ENCODE assay signal across 14 mouse cellular contexts in the genomic region with DNA sequence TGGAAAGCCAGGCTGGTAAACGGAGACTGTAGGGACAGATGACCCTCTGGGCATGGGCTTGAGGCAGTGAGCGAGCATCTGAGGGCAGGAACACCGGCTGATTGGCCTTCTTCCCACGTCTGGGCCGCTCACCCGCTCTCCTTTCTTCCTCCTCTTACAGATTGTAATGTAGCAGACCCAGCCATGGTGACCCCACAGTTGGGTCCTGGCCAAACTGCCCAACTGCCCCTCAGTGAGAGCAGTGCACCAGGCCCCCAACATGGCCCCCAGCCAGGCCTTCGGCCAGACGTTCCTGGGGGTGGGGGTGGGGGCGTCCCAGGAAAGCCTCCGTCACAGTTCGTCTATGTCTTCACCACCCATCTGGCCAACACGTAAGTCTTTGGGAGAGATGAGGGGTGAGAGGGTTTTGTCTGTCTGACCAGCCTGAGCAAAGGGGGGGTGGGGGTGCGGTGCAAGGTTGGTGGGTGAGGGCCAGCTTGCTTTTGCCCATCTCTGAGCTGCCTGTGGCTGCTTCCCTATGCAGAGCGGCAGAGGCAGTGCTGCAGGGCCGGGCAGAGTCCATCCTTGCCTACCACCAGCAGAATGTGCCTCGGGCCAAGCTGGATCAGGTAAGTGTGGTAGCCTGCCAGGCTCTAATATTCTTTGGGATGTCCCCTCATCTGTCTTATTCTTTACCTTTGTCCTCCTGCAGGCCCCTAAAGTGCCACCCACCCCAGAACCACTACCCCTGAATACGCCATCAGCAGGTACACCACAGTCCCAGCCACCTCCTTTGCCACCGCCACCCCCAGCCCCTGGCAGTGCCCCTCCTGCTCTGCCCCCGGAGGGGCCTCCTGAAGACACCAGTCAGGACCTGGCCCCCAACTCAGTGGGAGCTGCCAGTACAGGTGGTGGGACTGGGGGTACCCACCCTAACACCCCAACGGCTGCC. TPM values are rescaled to one million over a fixed set of nuclear protein-coding genes. Genes with fewer than 3 reads are reported as not detected.
A peak's percentile ranks its signal among the peaks of the same experiment; 100 is the strongest.
DNase-seq lines count a peak whose midpoint lies in the region; ATAC-seq lines count a peak whose summit lies in the region.
"Had no signal": no experiment of that assay in that cellular context is flagged by ENCODE, and none has a peak within 500 bp of the region (broad histone marks: within the 10 kb centered on the region; RNA-seq: fewer than 3 reads in every experiment).

No protein-coding gene starts in this region.

- H3K36me3 ChIP-seq in heart, embryonic 11.5 days (ENCODE audit: control insufficient read depth, insufficient read depth, low read length), result peaks cover 27% of the 10 kb centered on the region
- peaks cover 77% of the 10 kb centered on the region for H3K36me3 ChIP-seq in heart, embryonic 12.5 days
- H3K36me3 ChIP-seq in midbrain, embryonic 10.5 days, result peaks cover 59% of the 10 kb centered on the region
- peaks cover 18% of the 10 kb centered on the region for H3K36me3 ChIP-seq in midbrain, embryonic 11.5 days (ENCODE audit: control insufficient read depth, insufficient read depth, low read length)

- H3K27ac ChIP-seq in heart, embryonic 11.5 days (ENCODE audit: low read depth, low read length), result no peak overlapping the region
- H3K27ac ChIP-seq in heart, embryonic 12.5 days (ENCODE audit: poor library complexity, severe bottlenecking), result no peak overlapping the region
- H3K27ac ChIP-seq in midbrain, embryonic 10.5 days (replicated peaks), result no peak overlapping the region
- H3K27ac ChIP-seq in midbrain, embryonic 11.5 days (ENCODE audit: low read depth, low read length), result no peak overlapping the region
- H3K27ac ChIP-seq: heart, embryonic 15.5 days; midbrain, embryonic 12.5 days had no signal

- no peak overlapping the region for H3K4me2 ChIP-seq in heart, embryonic 11.5 days
- no peak overlapping the region for H3K4me2 ChIP-seq in heart, embryonic 12.5 days
- no peak overlapping the region for H3K4me2 ChIP-seq in midbrain, embryonic 11.5 days
- H3K4me2 ChIP-seq: heart, embryonic 15.5 days; midbrain, embryonic 12.5 days had no signal

- H3K9me3 ChIP-seq in heart, embryonic 11.5 days (replicated peaks; ENCODE audit: control insufficient read depth, low read length), result no peaks in the 10 kb centered on the region
- H3K9me3 ChIP-seq in heart, embryonic 12.5 days (replicated peaks), result no peaks in the 10 kb centered on the region
- H3K9me3 ChIP-seq in midbrain, embryonic 10.5 days (replicated peaks), result no peaks in the 10 kb centered on the region
- no peaks in the 10 kb centered on the region for H3K9me3 ChIP-seq in midbrain, embryonic 11.5 days (ENCODE audit: control insufficient read depth, low read length)
- H3K9me3 ChIP-seq: heart, embryonic 15.5 days; midbrain, embryonic 12.5 days had no signal

- no peaks in the 10 kb centered on the region for H3K27me3 ChIP-seq in heart, embryonic 11.5 days (ENCODE audit: control insufficient read depth, insufficient read depth, low read length)
- H3K27me3 ChIP-seq in heart, embryonic 12.5 days (replicated peaks), result no peaks in the 10 kb centered on the region
- peaks cover 30% of the 10 kb centered on the region for H3K27me3 ChIP-seq in midbrain, embryonic 10.5 days (ENCODE audit: low read depth, poor library complexity, severe bottlenecking)
- H3K27me3 ChIP-seq in midbrain, embryonic 11.5 days (ENCODE audit: control insufficient read depth, insufficient read depth, low read length), result no peaks in the 10 kb centered on the region
- H3K27me3 ChIP-seq: heart, embryonic 15.5 days had no signal

- H3K4me1 ChIP-seq in heart, embryonic 11.5 days (ENCODE audit: control insufficient read depth, insufficient read depth, low read length), result peaks cover 37% of the 10 kb centered on the region
- peaks cover 51% of the 10 kb centered on the region for H3K4me1 ChIP-seq in heart, embryonic 12.5 days (replicated peaks)
- H3K4me1 ChIP-seq in midbrain, embryonic 10.5 days, result peaks cover 39% of the 10 kb centered on the region
- peaks cover 6% of the 10 kb centered on the region for H3K4me1 ChIP-seq in midbrain, embryonic 11.5 days (ENCODE audit: control insufficient read depth, insufficient read depth, low read length)

- DNase-seq in midbrain, embryonic 10.5 days (ENCODE audit: low spot score), result no peak
- no peak for DNase-seq in midbrain, embryonic 11.5 days (ENCODE audit: low spot score, missing footprints)
- DNase-seq in cerebellum, postnatal 36 days, result peak; percentile 12 to 37
- peak; percentile 14 to 46 for DNase-seq in kidney, postnatal 4 days
- no peak for DNase-seq in left cerebral cortex, adult 9 months (ENCODE audit: low spot score in 2 of 2)
- DNase-seq: adrenal gland, adult 8-10 months; spleen, adult 18-20 months; thymus, postnatal 25 days had no signal

- no peak for ATAC-seq in heart, embryonic 11.5 days (replicated peaks; ENCODE audit: insufficient number of reproducible peaks, low FRiP score, low TSS enrichment)
- no peak for ATAC-seq in heart, embryonic 12.5 days (ENCODE audit: insufficient number of reproducible peaks, low FRiP score)
- no peak for ATAC-seq in midbrain, embryonic 11.5 days (ENCODE audit: low FRiP score)

- H3K9ac ChIP-seq in heart, embryonic 11.5 days (ENCODE audit: low read depth, low read length), result 0 out of 2 replicates have a peak overlapping the region, but pooled peaks have one; percentile 34
- no peak overlapping the region for H3K9ac ChIP-seq in heart, embryonic 12.5 days
- H3K9ac ChIP-seq in midbrain, embryonic 11.5 days (ENCODE audit: low read length), result no peak overlapping the region
- H3K9ac ChIP-seq: heart, embryonic 15.5 days; midbrain, embryonic 12.5 days had no signal

- H3K4me3 ChIP-seq in heart, embryonic 11.5 days (ENCODE audit: low read depth, low read length), result no peak overlapping the region
- no peak overlapping the region for H3K4me3 ChIP-seq in heart, embryonic 12.5 days
- peak overlapping the region; percentile 18; the same call in 1 of the 2 replicates for H3K4me3 ChIP-seq in midbrain, embryonic 10.5 days
- H3K4me3 ChIP-seq in midbrain, embryonic 11.5 days (ENCODE audit: low read depth, low read length), result no peak overlapping the region
- H3K4me3 ChIP-seq: heart, embryonic 15.5 days; midbrain, embryonic 12.5 days had no signal

- 76% methylated on average over 20 of the region's 20 CpGs for WGBS in heart, embryonic 11.5 days (ENCODE audit: insufficient replicate concordance)
- 78% methylated on average over 20 of the region's 20 CpGs for WGBS in heart, embryonic 12.5 days
- WGBS in midbrain, embryonic 10.5 days, result 82% methylated on average over 20 of the region's 20 CpGs
- 84% methylated on average over 20 of the region's 20 CpGs for WGBS in midbrain, embryonic 11.5 days

RNA-seq across cellular contexts. Expression of gene Bcl9l, which starts 22.5 kb away (rescaled TPM):
- 8.7 and 9.3 TPM in 2 replicates for polyA plus RNA-seq in heart, embryonic 11.5 days (2014; fragmentation: Nextera tagmentation; extraction: Ambion mirVana)
- 11.3 and 12.3 TPM in 2 replicates for polyA plus RNA-seq in heart, embryonic 12.5 days (2016; fragmentation: Nextera tagmentation; extraction: Ambion mirVana)
- 3.9 and 4.7 TPM in 2 replicates for polyA plus RNA-seq in midbrain, embryonic 10.5 days (2016; fragmentation: Nextera tagmentation; extraction: Ambion mirVana)
- polyA plus RNA-seq in midbrain, embryonic 11.5 days (2014; fragmentation: Nextera tagmentation; extraction: Ambion mirVana), result 5.6 and 6.4 TPM in 2 replicates

RNA-seq across cellular contexts. Expression of gene Upk2, which starts 50.4 kb away (rescaled TPM):
- polyA plus RNA-seq in heart, embryonic 11.5 days (2014; fragmentation: Nextera tagmentation; extraction: Ambion mirVana), result 0.14 TPM in 1 of 2 replicates, not detected in the other
- 0.42 TPM in 1 of 2 replicates, not detected in the other for polyA plus RNA-seq in heart, embryonic 12.5 days (2016; fragmentation: Nextera tagmentation; extraction: Ambion mirVana)
- not detected in 2 replicates for polyA plus RNA-seq in midbrain, embryonic 10.5 days (2016; fragmentation: Nextera tagmentation; extraction: Ambion mirVana)
- polyA plus RNA-seq in midbrain, embryonic 11.5 days (2014; fragmentation: Nextera tagmentation; extraction: Ambion mirVana), result not detected in 2 replicates
- polyA plus RNA-seq: forebrain, embryonic 11.5 days; heart, embryonic 15.5 days; liver, adult 2 months; midbrain, embryonic 12.5 days had no signal

RNA-seq across cellular contexts. Expression of gene Cxcr5, which starts 56.5 kb away (rescaled TPM):
- polyA plus RNA-seq in heart, embryonic 11.5 days (2014; fragmentation: Nextera tagmentation; extraction: Ambion mirVana), result 0.06 TPM in 1 of 2 replicates, not detected in the other
- polyA plus RNA-seq in heart, embryonic 12.5 days (2016; fragmentation: Nextera tagmentation; extraction: Ambion mirVana), result not detected in 2 replicates
- polyA plus RNA-seq in midbrain, embryonic 10.5 days (2016; fragmentation: Nextera tagmentation; extraction: Ambion mirVana), result not detected in 2 replicates
- polyA plus RNA-seq in midbrain, embryonic 11.5 days (2014; fragmentation: Nextera tagmentation; extraction: Ambion mirVana), result 0.10 TPM in 1 of 2 replicates, not detected in the other
- polyA plus RNA-seq: midbrain, embryonic 12.5 days had no signal

Comparison
In these comparisons a context has a peak if more than half of its experiments do, and no peak if none do; other contexts are left out.
1. DNase-seq: peak in cerebellum, postnatal 36 days (2 of 2) and kidney, postnatal 4 days (2 of 2); none in midbrain, embryonic 10.5 days (single experiment), midbrain, embryonic 11.5 days (single experiment) and left cerebral cortex, adult 9 months (0 of 2).